Mouse (Mus musculus) G1E (cell line): Measurements from ENCODE around the gene Zfp787.
"Not testable (repeated sequence)": the region's sequence is repeated elsewhere in the genome, so short reads cannot be mapped to it uniquely, and the experiment has no call there.

ENCODE experiments used
- CTCF ChIP-seq: IDR thresholded peaks from 2 replicates; pipeline ENCODE4 v1.5.1; 2012; ENCODE audit warnings: low read depth, low read length, inconsistent platforms, mixed read lengths
- GATA2 ChIP-seq: IDR thresholded peaks from 2 replicates; pipeline ENCODE4 v1.6.1; 2012; ENCODE audit warnings: low read depth, low read length, inconsistent platforms, borderline replicate concordance
- TAL1 ChIP-seq: conservative IDR thresholded peaks from 2 replicates; pipeline ENCODE4 v1.6.1; 2012; ENCODE audit warnings: low read depth, low read length, inconsistent platforms, mixed read lengths

- not testable (repeated sequence) for TF ChIP-seq CTCF, GATA2, TAL1
Measured at GRCm38 (mm10) chr7:6121128-6121527, 34.7 kb downstream of the Zfp787 start.
